Mouse (Mus musculus) subcutaneous adipose tissue, adult 2 months (tissue): Measurements from ENCODE around the gene Satb2. TPM values are rescaled to one million over a fixed set of nuclear protein-coding genes. Genes with fewer than 3 reads are reported as not detected.

ENCODE experiments used
- polyA plus RNA-seq: library from polyadenylated mRNA; depleted of rRNA; stranded (reverse); fragments of >200 nt; gene quantifications from 2 replicates; pipeline ENCODE4 v1.2.3, GENCODE M21; 2012; ENCODE audit warnings: low replicate concordance; rRNA removed

Satb2 gene
- polyA plus RNA-seq, result 0.16 and 0.48 TPM in 2 replicates

DNA sequence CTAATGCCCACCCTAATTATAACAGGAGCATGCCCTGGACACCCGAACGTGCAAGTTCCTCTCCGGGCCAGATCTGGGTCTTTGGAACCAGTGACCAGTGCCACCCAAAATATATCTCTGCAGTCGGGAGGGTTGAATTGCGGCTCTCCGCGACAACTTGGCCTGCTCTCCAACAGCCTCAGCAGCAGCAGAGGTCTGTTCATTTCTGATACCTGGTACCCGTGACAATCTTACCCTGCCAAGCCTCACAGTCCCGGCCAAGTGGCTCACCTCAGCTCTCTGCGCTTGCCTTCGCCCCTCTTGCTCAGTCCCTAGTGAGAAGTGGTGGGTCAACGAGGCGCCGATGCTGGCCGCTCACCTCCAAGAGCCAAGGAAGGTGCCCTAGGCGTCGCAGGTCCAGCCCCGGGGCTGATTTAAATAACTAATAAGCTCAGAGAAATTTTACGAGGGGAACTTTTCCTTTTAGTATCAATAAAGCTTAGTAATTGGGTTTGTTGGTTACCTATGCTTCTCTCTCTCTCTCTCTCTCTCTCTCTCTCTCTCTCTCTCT, at the start of gene Satb2:
Gene Satb2, minus strand, starts transcription at position 500 of the 550 bp plus-strand sequence.

